Mouse (Mus musculus) brain, embryonic 18.5 days (tissue): ENCODE measurements at regions not wholly inside any gene's neighbourhood (a gene's known extent, or its start where the extent isn't known, plus 50 kb on each side); places are given as distances from the start of the nearest gene placed in this dataset.
A peak's percentile ranks its signal among the peaks of the same experiment; 100 is the strongest.
"Not testable (repeated sequence)": the region's sequence is repeated elsewhere in the genome, so short reads cannot be mapped to it uniquely, and the experiment has no call there.

Experiments used
- DNase-seq: peaks from one replicate; pipeline ENCODE4 v3.0.0-alpha.2; 2012; ENCODE audit warnings: low read depth, low spot score

GRCm38 (mm10) chr13:5527400-5527799, 333.9 kb upstream of the Klf6 start:
- DNase-seq = no peak

GRCm38 (mm10) chr13:5540321-5540720, 321.0 kb upstream of the Klf6 start:
- DNase-seq = peak; percentile 4

- no peak for DNase-seq
Observed at GRCm38 (mm10) chr13:5545521-5545920, 315.8 kb upstream of the Klf6 start.

- DNase-seq = no peak
Observed at GRCm38 (mm10) chr13:5546011-5546410, 315.3 kb upstream of the Klf6 start.

- no peak for DNase-seq
Observed at GRCm38 (mm10) chr13:5546937-5547336, 314.3 kb upstream of the Klf6 start.

GRCm38 (mm10) chr13:5548768-5549167, 312.5 kb upstream of the Klf6 start:
- no peak for DNase-seq

- no peak for DNase-seq
Observed at GRCm38 (mm10) chr13:5549175-5549574, 312.1 kb upstream of the Klf6 start.

- no peak for DNase-seq
Observed at GRCm38 (mm10) chr13:5549747-5550146, 311.5 kb upstream of the Klf6 start.

- no peak for DNase-seq
Observed at GRCm38 (mm10) chr13:5550354-5550753, 310.9 kb upstream of the Klf6 start.

- no peak for DNase-seq
Observed at GRCm38 (mm10) chr13:5551131-5551530, 310.2 kb upstream of the Klf6 start.

- DNase-seq = no peak
Observed at GRCm38 (mm10) chr13:5553461-5553860, 307.8 kb upstream of the Klf6 start.

GRCm38 (mm10) chr13:5558095-5558494, 303.2 kb upstream of the Klf6 start:
- no peak for DNase-seq

GRCm38 (mm10) chr13:5566479-5566878, 294.8 kb upstream of the Klf6 start:
- no peak for DNase-seq

- no peak for DNase-seq
Observed at GRCm38 (mm10) chr13:5566896-5567295, 294.4 kb upstream of the Klf6 start.

- no peak for DNase-seq
Observed at GRCm38 (mm10) chr13:5569579-5569978, 291.7 kb upstream of the Klf6 start.

- no peak for DNase-seq
Observed at GRCm38 (mm10) chr13:5570386-5570785, 290.9 kb upstream of the Klf6 start.

- no peak for DNase-seq
Observed at GRCm38 (mm10) chr13:5576568-5576967, 284.7 kb upstream of the Klf6 start.

- not testable (repeated sequence) for DNase-seq
Observed at GRCm38 (mm10) chr13:5583681-5584080, 277.6 kb upstream of the Klf6 start.

- DNase-seq = no peak
Observed at GRCm38 (mm10) chr13:5587196-5587595, 274.1 kb upstream of the Klf6 start.

GRCm38 (mm10) chr13:5591286-5591685, 270.0 kb upstream of the Klf6 start:
- no peak for DNase-seq

- no peak for DNase-seq
Observed at GRCm38 (mm10) chr13:5591837-5592555, 269.3 kb upstream of the Klf6 start.

GRCm38 (mm10) chr13:5592556-5593061, 268.7 kb upstream of the Klf6 start:
- DNase-seq = no peak

GRCm38 (mm10) chr13:5601648-5602047, 259.6 kb upstream of the Klf6 start:
- DNase-seq = no peak
